Mouse (Mus musculus) telencephalon, adult 2 months (tissue): ENCODE data around the gene Rnf39.

Experiments used
- DNase-seq: peaks from one replicate; pipeline ENCODE4 v3.0.0-alpha.2; 2011; ENCODE audit warnings: low read depth, low spot score

Rnf39 gene

DNA sequence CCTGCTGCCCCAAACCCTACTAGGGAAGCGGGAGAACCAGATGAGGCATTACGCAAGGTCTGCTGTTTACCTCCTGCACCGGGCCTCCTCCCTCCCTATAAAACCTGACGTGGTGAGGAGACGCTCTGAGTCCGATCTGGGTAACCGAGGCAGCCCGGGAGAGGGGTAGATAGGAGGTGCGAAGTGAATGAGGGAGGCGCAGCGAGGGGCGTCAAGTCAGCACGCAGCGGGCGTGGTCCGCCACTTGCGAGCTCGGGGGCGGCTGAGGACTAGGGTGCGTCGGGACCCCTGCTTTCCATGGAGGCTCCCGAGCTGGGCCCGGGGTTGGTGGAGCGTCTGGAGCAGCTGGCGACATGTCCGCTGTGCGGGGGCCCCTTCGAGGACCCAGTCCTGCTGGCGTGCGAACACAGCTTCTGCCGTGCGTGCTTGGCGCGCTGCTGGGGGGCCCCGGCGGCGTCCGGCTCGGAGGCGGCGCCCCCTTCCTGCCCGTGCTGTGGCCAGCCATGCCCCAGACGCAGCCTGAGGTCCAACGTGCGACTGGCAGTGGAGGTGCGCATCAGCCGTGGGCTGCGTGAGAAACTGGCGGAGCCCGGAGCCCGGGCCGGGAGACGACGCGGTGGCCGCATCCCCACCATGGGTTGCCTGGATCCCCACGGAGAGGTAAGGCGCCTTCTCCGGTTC lies at the start of gene Rnf39:
Gene Rnf39, plus strand, starts transcription at position 128 of the 681 bp plus-strand sequence.
- DNase-seq = no peak

DNA sequence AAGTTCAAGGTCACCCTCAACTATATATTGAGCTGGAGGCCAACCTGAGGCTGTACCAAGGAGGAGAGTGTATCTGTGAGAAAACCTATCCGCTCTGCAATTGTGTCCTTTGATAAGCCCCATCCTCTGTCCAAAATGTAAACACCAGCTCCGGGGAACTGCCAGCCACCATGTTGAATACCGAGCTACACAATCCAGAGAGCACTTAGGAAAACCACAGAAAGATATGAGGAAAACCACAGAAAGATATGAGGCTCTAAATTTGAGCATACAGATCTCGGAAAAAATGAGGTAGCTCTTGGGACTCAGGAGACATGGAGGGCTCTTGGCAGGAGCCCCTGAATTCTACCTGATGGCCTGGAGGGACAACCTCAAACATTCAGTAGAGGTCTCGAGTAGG lies 49.3 kb upstream of the Rnf39 start:
- DNase-seq = no peak

DNA sequence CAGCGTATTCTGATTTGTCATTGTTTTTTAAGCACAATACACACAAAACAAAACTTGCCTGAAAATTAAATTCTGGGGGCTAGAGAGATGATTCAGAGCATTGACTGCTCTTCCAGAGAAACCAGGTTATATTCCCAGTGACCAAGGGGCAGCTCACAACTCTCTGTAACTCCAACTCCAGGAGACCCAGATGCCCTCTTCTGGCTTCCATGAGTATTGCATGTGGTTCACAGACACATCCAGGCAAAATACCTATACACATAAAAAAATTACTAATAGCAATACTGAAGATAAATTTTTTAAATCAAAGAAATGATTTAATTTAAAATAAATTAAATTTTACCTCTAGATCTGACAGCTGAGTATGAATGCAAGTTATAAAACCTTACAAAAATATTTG lies 46.1 kb upstream of the Rnf39 start:
- no peak for DNase-seq

DNA sequence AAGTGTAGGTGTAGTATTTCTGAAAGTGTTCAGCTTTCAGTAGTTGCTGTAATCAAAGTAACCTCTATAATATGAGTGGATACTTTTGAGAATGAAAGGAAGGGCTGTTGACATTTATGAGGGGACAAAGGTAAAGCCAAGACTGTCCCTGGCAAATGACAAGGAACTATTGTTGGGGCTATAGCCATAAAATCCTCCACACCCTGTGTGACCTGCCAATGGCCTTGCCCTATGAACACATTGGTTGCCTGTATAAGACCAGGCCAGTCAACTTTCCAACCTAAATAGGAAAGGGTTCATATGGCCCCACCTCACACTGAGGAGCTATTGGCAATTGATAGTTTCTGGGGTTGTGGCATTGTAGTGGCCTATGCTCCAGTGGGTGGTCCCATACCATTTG lies 45.7 kb upstream of the Rnf39 start:
- no peak for DNase-seq

DNA sequence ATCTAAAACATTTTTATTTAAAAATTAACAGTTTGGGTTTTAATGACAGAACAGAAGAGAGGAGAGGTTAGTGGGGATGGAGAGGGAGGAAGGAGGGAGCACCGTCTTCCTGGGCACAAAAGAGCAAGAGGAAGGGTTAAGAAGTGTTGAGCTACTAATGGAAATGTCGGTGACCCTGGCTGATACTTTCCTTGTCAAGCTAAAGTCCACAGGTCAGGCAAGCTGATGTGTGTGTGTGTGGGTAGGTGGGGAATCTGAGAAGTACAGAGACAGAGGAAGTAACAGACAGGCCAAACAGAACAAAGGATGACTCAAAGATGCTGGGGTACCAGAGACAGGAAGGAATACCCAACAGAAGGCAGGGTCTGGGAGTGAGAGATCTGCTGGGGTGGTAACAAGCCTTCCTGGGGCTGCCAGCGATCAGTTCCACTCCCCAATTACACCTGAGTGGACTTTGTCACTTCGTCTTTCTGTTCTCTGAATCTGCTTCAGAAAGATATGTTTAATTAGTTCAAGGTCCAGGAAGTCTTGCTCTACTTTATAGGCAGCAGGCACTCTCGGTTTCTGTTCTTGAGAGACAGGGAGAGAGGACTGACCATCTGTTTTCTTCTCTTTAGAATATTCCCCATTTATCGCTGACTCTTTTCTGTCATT lies 45.0 kb upstream of the Rnf39 start, which contains the start of gene Trim31:
Gene Trim31, plus strand, starts transcription at position 567 of the 654 bp plus-strand sequence.
- no peak for DNase-seq

DNA sequence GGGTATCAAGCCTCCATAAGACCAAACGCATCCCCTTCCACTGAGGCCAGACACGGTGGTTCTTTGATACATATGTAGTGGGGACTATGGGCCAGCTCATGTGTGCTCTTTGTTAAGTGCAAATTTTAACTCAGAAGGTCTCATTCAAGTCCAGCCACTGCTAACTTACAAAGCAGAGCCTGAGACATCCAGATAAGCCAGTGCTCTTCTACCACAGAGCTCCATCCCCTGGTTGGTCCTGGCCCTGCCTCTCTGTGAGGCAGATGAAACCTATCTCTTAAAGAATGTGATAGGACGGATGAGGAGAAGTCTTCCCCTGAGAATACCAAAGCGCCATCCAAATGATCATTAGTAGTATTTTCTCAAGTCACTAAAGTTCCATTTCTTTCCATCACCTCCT lies 43.3 kb upstream of the Rnf39 start:
- no peak for DNase-seq

DNA sequence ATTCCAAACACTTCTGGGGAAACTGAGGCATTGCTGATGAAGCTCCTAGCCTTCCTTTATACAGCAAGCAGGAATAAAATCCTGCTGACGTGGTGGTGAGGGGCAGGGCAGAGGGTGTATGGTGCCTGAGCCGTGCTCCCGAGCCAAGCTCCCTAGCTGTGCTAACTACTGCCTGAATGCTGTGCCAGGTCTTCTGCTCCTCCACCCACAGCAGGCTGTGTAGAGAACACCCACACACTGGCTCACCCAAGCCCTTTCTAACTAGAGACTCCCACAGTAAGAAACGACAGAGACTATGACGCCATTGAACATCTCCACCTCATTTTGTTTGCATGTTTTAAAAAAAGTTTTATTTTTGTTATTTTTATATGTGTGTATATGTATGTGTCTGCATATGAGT lies 42.7 kb upstream of the Rnf39 start:
- peak; percentile 49 for DNase-seq

DNA sequence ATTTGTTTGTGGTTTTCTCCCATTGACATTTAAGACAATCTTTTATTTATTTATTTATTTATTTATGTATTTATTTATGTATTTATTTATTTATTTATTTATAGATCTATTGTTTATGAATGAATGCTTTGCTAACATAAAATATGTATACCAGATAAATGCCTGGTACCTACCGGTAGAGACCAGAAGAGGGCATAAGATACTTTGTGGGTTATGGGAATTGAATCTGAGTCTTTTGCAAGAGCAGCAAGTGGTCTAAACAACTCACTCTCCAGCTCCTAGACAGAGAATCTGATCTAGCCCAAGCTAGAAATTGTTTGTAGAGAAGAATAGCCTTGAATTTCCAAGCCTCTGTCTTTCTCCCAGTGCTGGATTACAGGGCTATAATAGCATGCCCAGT lies 42.0 kb upstream of the Rnf39 start:
- DNase-seq = no peak

DNA sequence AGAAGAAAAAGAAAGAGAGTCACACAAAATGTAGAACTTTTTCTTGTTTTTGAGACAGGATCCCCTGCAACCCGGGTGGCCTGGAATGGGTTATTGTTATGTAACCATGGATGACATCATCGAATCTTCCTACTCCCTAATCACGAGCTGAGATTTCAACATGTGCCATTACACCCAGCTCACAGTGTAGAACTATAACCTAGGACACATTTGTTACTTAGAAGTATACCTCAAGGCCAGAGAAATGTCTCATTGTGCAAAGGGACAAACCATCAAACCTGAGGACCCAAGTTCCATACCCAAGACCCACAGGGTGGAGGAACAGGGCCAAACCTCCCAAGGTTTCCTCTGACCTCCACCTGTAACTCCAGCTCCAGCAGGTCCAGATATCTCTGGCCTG lies 39.1 kb upstream of the Rnf39 start:
- no peak for DNase-seq

DNA sequence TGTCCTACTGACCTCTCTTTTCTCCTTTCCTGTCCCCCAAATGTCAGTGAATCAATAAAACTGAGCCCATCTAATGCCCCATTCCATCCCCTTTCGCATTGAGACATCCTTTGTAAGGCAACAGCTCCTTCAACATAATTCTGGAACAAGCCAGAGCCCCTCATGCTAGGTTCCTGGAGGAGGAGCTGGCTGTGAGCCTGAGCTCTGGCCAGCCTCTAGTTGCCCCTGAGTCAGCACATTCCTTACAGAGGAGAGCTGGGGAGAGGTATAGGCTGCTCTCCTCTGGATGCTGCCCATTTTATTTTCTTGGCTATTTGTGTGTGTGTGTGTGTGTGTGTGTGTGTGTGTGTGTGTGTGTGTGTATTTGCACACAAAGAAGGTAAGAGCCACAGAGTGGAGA lies 34.5 kb upstream of the Rnf39 start:
- DNase-seq = no peak

DNA sequence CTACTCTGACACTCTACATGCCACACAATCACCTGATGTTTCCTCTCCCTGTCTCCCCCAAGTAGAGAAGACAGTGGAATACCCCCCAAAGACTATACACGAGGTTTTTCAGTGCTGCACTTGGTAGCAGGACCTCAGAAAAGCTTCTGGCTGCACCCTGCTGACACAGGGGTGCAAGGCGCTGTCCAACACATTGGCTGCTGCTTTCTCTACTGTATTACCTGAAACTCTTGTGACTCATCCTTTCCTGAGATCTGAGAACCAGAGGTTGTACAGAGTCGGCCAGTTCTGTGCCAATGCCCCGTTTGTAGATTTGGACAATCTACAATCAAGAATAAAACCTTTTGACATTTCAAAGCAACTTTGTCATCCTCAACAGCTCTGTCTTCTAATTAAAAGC lies 32.9 kb upstream of the Rnf39 start:
- no peak for DNase-seq

DNA sequence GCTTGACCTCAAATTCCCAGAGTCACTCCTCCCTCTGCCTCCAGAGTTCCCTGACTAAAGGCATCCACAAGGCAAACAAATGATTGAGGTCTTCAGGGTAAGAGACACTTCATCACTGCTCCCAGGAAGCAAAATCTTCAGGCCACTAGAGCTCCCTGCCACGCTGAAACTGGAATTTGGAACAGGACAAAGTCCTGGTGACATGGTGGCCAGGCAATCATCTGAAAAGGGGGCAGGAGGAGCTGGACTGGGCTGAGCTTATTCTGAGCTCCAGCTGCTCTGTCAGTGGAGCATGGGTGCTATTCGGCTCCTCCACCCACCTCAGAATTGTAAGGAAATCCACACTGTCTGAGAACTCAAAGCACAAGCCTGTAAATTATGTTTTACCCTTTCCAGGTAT lies 30.7 kb upstream of the Rnf39 start:
- no peak for DNase-seq

DNA sequence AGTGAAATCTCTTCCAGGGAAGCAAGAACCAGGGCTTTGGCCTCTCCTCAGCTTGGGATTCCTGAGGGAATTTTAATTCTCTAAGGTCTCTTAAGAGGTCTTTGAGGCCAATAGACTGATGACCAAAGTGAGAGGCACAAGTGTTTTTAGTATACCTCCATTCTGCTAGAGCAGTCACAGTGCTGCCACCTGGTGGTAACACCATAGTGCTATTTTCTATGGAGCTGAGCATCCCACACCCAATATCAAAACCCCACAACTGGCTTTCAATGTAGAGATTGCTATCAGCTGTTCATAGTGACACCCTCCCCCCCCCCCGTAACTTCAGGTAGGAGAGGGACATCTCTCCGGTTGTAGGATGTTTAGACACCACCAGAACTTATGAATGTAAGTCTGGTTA lies 28.6 kb upstream of the Rnf39 start:
- DNase-seq = peak; percentile 18

DNA sequence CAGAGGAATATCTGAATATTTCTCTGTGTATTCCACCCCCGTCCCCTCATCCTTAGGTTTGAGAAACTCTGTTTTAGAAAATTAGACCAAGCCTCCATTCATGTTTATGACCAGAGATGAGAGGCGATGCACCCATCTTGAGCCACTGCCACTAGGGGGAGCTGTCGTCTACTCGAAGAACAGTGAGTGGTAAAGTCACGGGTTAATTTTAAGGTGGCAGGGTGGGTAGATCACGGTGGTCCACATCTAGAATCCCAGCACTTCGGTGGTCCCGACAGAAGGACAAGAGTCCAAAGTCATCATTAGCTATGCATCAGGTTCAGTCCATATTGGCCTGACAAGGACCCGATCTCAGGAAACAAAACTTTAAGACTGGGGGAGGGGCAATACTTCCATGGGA lies 27.6 kb upstream of the Rnf39 start:
- no peak for DNase-seq

DNA sequence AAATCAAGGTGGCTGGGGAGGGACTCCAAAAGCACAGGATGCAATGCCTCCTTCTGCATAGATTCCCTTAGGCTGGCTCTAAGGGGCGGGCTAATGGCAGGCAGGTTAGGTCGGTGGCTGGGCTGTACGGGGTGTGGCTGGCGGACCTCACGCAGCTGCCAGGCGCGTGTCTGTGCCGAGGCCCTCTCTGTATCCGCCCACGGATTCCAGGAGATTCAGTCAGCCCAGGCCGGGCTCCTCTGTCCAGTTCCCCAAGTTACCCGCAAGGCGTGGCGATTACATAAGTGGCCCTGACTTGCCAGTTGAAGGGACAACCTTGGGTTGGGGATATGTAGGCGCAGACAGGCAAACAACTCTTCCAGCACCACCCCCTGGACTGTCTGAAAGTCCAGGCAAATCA lies 22.5 kb upstream of the Rnf39 start:
- no peak for DNase-seq

DNA sequence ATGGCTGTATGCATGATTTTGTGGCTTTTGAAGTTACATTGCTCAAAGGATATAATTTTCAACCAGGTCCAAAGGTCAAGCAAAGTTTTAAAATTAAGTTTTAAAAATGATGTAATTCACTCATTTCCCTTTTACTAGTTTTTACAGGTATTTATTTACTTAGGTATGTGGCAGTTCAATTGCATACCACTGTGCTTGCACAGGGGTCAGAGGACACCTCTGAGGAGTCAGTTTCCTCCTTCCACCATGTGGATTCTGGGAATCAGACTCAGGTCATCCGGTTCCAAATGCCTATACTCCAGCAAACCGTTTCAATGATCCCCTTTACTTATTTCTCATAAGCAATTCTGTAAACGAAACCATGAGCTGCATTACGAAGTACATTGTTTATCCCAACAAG lies 20.0 kb upstream of the Rnf39 start:
- DNase-seq = no peak

DNA sequence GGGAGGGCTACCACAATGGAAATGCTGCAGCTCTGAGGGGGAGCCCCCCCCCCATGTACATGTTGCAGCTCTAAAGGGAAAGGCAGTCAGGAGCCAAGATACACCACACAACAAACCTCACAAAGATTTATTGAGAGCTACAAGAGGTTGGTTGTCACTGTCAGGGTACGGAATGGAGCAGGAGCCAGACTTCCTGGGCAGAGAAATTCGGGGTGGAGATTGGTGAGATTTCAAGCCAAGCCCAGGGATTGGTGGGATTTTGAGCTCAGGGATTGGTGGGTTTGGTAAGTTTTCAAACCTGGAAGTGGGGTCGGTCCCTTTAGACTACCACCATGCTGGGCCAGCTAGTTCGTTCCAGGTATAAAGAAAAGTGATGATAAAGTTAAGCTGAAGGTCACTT lies 19.2 kb upstream of the Rnf39 start:
- no peak for DNase-seq

DNA sequence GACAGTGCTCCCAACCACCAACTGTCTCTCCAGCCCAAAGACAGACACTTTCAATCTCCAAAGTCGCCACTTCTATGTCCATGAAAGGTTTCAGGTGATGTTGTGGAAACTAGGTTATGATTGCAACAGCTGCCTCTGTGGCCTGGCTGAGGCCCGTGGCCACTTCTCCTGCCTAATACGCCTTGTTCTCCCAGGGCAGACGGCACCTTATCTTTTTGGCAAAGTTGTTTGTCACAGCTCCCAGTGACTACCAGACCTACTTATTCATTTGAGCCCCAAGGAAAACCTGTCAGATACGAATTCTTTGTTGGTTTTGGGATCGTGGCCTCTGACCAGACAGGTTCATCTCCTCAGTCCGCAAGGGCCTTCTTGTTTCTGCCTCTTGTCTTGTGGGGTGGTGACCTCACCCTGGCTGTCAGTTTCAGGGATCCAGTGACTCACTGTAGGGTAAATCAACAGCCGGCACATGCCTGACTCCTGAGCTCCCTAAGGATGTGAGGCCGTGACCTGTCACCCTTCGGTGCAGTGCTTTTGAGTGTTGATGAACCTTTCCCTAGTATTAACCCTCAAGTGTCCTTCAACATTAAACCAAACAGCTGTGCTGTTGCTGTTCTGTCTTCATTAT lies 15.1 kb upstream of the Rnf39 start:
- DNase-seq = no peak

DNA sequence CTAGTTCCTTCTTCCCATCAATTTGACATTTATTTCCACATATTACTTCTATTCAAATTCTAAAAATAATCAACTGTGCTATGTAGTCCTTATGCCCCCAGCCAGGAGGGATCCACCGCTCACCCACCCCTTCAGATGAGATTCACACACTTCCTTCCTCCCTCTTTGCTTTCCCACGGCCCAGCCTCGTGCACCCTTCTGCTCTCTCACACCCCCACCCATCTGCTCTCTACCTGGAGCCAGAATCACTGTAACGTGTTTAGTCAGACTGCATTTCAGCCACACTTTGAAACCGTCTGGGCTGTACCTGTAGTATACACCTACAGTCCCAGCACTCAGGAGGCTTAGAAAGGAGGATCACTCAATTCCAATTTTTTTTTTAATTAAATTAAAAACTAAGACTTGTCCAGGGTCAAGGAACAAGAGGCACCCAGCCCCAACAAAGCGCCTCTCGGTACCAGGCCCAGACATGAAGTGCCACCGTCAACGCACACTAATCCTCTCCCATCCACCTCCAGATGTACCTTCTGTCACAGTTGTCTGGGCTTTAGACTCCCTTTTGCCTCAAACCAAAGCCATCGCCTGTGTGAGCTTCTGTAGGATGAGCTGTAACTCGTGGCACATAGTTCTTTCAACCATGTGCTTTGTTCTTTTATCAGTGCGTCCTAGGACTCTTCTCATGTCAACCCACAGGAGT lies 13.3 kb upstream of the Rnf39 start:
- peak; percentile 19 for DNase-seq

DNA sequence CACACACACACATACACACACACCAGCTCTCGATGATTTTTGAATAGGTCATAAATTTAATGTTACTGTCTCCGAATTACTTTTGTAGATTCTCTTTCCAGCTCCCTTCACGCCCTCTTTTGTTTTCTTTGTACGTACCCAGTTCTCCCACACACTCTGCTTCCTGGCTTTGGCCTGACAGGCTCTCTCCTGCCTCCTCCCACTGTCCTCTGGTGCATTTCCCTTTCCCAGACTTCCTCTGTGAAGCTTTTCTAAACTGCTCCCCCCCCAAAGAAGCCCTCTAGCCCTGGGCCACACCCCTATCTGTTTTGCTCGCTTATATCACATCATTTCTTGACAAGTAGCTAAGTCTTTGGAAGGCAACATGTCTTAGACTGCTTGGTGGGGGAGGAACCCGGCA lies 12.5 kb upstream of the Rnf39 start:
- peak; percentile 6 for DNase-seq

DNA sequence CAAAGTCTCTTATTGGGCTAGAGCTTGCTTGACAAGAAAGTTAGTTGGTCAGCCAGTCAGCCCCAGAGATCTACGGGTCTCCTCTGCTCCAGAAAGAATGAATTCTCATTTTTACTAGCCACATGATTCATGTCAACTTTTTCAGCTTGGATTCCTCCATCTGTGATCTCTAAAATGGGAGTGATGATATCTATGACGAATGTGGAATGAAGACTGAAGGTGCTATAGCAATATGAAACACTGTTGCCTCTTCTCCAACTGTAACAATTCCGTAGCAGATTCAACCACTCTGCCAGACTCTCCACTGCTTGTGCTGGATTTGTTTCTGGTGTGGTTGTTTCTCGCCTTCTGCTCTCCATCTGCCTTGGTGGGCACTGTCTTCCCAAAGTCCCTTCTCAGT lies 11.6 kb upstream of the Rnf39 start:
- DNase-seq = peak; percentile 43

DNA sequence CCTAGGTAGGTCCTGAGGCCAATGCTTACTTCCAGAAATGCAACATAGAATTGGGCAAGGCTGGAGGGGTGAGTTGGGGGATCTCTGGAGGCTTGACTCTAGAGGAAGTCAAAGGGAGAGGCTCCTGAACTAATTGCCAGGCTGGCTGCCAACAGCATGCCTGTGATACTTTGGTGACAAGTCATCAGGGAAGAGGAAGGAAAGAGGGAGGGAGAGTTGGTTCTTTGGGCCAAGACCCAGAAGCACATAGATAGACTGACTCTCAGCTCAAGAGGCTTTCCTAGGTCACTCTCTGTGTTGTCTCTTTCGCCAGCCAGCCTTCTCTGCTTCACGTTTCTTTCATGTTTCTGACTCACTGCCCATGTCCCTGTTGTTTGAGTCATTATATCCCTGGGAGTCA lies 10.9 kb upstream of the Rnf39 start:
- no peak for DNase-seq

DNA sequence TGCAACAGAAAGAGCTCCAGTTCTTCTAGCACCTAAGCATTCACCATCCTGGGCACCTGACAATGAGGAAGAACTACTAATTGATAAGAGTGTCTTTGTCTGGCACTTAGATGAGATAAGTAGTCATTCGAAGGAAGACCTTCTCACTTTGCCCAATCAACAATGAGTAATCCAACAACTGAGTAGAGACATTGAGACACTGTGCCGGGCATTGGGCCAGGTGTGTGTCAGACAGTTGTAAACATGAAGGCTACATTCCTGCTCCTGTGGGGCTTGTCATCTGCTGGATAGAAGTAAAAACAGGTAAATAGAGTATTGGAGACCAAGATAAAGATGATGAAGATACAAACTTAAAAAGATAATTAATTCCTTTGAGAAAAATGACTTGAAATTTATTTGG lies 4.7 kb upstream of the Rnf39 start:
- no peak for DNase-seq
